Mouse (Mus musculus) thymus, adult 2 months (tissue): Measurements from ENCODE around the gene 1810043G02Rik. TPM values are rescaled to one million over a fixed set of nuclear protein-coding genes. Genes with fewer than 3 reads are reported as not detected.
A peak's percentile ranks its signal among the peaks of the same experiment; 100 is the strongest.
"Not testable (repeated sequence)": the region's sequence is repeated elsewhere in the genome, so short reads cannot be mapped to it uniquely, and the experiment has no call there.

Experiments used
- DNase-seq: peaks from one replicate; pipeline ENCODE4 v3.0.0; 2021
- H3K27ac ChIP-seq: fragments of 200-500 bp; 2 replicates; pipeline ENCODE4 v1.5.1; 2012; ENCODE audit warnings: low read length, control low read depth; ENCODE audit not compliant: control insufficient read depth, insufficient read depth
- H3K27me3 ChIP-seq: fragments of 200-500 bp; 2 replicates; pipeline ENCODE4 v1.6.1; 2012; ENCODE audit warnings: mild to moderate bottlenecking, low read length, moderate library complexity, mixed read lengths; ENCODE audit not compliant: control insufficient read depth, insufficient read depth
- H3K36me3 ChIP-seq: fragments of 200-500 bp; 2 replicates; pipeline ENCODE4 v1.6.1; 2012; ENCODE audit warnings: mild to moderate bottlenecking, low read length, moderate library complexity; ENCODE audit not compliant: control insufficient read depth, insufficient read depth
- H3K4me1 ChIP-seq: fragments of 200-500 bp; replicated peaks from 2 replicates; pipeline ENCODE4 v1.6.1; 2012; ENCODE audit warnings: low read length; ENCODE audit not compliant: control insufficient read depth, insufficient read depth
- H3K4me3 ChIP-seq: fragments of 200-500 bp; 2 replicates; pipeline ENCODE4 v1.5.1; 2012; ENCODE audit warnings: mild to moderate bottlenecking, low read length, control low read depth, moderate library complexity; ENCODE audit not compliant: control insufficient read depth, insufficient read depth
- CTCF ChIP-seq: fragments of 200-500 bp; IDR thresholded peaks from 2 replicates; pipeline ENCODE4 v1.5.1; 2012; ENCODE audit warnings: mild to moderate bottlenecking, control low read depth, low read length, moderate library complexity, borderline replicate concordance; ENCODE audit not compliant: control insufficient read depth, poor library complexity, insufficient read depth; ENCODE audit errors: extremely low read depth
- POLR2A ChIP-seq: fragments of 200-500 bp; IDR thresholded peaks from 2 replicates; pipeline ENCODE4 v1.6.1; 2012; ENCODE audit warnings: mild to moderate bottlenecking, low read length, control low read depth, moderate library complexity; ENCODE audit not compliant: control insufficient read depth, poor library complexity, insufficient read depth; ENCODE audit errors: extremely low read depth
- WGBS: fragments of 180-500 bp; shearing (Covaris S2); methylation state at CpG from one replicate; pipeline ENCODE4 v1.1.7; 2018; 5-methylcytosine and 5-hydroxymethylcytosine counted together
- polyA plus RNA-seq: library from polyadenylated mRNA; depleted of rRNA; stranded (reverse); fragments of >200 nt; gene quantifications from 2 replicates; pipeline ENCODE4 v1.2.3, GENCODE M21; 2012; rRNA removed

Gene 1810043G02Rik
- polyA plus RNA-seq = 39.0 and 49.5 TPM in 2 replicates

DNA sequence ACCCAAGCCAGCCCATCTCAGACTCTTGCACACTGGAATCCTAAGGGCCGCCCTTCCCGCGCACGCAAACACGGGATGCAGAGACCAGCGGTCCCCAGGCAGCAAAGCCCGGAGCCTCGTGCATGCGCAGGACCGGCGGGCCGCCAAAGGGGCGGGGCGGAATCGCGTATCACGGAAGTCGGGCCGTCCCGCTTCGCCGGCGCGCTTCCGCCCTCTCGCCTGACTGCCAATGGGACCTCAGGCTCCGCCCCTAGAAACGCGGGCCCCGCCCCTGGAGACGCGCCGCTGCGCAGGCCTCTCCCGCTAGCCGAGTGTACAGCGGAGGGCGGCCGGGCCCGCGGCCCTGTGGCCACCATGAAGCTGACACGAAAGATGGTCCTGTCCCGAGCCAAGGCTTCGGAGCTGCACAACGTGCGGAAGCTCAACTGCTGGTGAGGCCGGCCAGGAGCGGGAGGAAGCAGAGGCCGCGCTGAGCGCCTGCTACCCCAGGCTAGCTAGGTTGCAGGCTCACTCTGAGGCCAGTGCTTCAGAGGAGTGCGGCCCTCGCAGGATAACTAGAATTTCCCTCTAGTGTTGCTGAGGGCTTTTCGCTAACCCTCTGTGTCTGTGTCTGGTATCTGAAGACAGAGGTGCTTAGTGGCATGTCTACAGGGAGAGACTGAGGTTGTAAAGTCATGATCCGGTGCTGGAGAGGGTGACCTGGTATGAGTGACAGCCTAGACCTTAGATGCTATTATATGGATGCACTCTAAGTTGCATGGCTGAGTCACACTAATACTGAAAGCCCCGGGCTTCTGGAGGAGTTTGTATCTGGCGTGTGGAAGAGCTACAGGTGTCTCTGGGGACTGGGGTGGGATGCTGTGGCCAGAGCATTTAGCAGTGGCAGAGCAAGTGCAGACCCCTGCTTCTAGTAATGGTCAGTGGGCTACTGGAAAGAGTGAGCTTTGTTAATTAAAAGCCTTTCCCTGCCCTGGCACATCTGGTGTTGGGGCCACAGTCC is at the start of gene 1810043G02Rik:
Gene 1810043G02Rik (plus strand): TSS at position 174 of the 1,000 bp plus-strand sequence.
- peak; percentile 100 for DNase-seq

DNA sequence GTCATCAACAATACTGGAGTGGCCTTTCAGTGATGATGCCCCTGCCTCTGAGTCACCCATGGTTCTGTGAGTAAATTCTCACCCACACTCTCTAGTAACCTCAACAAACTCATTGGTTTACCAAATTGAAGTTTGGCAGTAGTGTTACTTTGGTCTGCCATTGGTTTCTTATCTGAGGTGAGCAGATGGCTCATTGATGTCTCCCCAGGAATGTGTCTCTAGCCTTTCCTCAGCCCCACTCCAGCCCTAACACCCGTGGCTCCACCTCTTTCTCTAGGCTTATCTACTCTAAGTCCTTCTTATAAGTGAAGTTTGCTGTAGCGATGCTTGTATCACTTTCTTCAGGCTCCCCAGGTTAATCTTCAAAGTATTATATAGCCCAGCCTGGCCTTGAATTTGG is 38.6 kb upstream of the 1810043G02Rik start:
- Histone ChIP-seq H3K4me1 (no peaks in the 10 kb centered on the region), H3K36me3 (no peaks in the 10 kb centered on the region), H3K27ac (no peak overlapping the region), H3K4me3 (no peak overlapping the region), H3K27me3 (no peaks in the 10 kb centered on the region)
- no peak for TF ChIP-seq CTCF
- no peak for TF ChIP-seq POLR2A
- no peak for DNase-seq
- WGBS = 90% methylated on average over 2 of the region's 2 CpGs

More for the DNA sequence above, at the start of gene 1810043G02Rik:
- WGBS = 2% methylated on average over 57 of the region's 57 CpGs
- Histone ChIP-seq H3K4me3 (peak within 1 kb of the TSS; percentile 89), H3K27ac (no peak within 1 kb of the TSS), H3K27me3 (no peaks in the 10 kb centered on the region), H3K36me3 (no peaks in the 10 kb centered on the region), H3K4me1 (peaks cover 12% of the 10 kb centered on the region)
- TF ChIP-seq POLR2A (peak; percentile 61; the same call in 1 of the 2 replicates), CTCF (peak; percentile 23; the same call in 1 of the 2 replicates)

DNA sequence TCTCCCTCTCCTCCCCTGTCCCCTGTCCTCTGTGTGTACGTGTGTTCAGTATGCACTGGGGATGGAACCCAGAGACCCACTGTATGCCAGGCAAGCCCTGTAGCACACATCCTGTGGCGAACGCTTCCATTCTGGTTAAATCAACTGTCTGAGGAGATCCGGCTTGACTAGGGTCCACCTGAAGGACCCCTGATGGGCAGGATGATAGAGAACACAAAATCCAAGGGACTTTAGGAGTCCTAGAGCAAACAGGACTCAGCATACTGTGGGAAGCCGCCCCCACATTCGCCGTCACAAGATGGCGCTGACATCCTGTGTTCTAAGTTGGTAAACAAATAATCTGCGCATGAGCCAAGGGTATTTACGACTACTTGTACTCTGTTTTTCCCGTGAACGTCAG is 27.9 kb upstream of the 1810043G02Rik start:
- H3K27me3 ChIP-seq, DNase-seq, H3K27ac ChIP-seq, H3K4me3 ChIP-seq, H3K36me3 ChIP-seq, H3K4me1 ChIP-seq: not testable (repeated sequence)
- WGBS = 95% methylated on average over 10 of the region's 12 CpGs

DNA sequence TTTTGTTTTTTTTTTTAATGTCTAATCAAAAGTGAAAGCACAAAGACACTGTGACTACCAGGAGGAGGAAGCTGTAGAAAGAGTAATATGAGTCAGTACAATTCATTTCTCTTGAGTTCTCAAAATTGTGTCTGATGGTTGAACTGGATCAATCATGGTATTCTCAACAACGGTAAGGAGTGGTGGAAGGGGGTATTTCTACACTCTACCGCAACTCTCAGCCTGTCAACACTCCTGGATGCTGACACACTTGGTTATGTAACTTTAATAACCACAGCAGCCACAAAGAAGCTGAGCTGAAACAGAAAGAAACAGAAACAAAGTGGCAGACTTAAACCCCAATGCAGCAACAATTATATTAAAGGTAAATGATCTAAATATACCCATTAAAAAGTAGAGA is 15.6 kb upstream of the 1810043G02Rik start:
- DNase-seq = no peak
- H3K4me1 ChIP-seq = no peaks in the 10 kb centered on the region
- 10% methylated on average over 2 of the region's 2 CpGs for WGBS

DNA sequence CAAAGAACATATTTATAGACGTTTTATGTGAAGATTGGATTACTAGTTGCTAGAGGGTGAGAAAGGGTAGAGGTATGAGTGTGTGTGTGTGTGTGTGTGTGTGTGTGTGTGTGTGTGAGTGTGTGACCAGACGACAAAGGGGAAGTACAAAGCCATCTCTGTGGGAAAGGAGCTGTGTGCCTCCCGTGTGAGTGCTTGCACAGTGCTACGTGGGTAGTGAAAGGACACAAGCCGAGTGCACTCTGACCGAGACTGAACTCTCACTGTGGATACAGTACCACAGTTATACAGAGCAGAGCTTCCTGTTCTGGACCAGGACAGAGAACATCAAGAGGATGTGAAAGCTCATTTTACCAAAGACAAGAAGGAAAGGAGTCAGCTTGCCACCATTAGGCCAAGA is 14.4 kb upstream of the 1810043G02Rik start:
- 23% methylated on average over 6 of the region's 6 CpGs for WGBS
- Histone ChIP-seq H3K4me3 (no peak overlapping the region), H3K27me3 (no peaks in the 10 kb centered on the region), H3K36me3 (no peaks in the 10 kb centered on the region), H3K27ac (no peak overlapping the region), H3K4me1 (no peaks in the 10 kb centered on the region)
- TF ChIP-seq POLR2A (no peak), CTCF (no peak)
- DNase-seq = no peak

More for the DNA sequence above, 15.6 kb upstream of the 1810043G02Rik start:
- H3K36me3 ChIP-seq = no peaks in the 10 kb centered on the region
- H3K4me3 ChIP-seq = no peak overlapping the region
- no peak for TF ChIP-seq CTCF
- no peak for TF ChIP-seq POLR2A
- no peak overlapping the region for H3K27ac ChIP-seq
- no peaks in the 10 kb centered on the region for H3K27me3 ChIP-seq

DNA sequence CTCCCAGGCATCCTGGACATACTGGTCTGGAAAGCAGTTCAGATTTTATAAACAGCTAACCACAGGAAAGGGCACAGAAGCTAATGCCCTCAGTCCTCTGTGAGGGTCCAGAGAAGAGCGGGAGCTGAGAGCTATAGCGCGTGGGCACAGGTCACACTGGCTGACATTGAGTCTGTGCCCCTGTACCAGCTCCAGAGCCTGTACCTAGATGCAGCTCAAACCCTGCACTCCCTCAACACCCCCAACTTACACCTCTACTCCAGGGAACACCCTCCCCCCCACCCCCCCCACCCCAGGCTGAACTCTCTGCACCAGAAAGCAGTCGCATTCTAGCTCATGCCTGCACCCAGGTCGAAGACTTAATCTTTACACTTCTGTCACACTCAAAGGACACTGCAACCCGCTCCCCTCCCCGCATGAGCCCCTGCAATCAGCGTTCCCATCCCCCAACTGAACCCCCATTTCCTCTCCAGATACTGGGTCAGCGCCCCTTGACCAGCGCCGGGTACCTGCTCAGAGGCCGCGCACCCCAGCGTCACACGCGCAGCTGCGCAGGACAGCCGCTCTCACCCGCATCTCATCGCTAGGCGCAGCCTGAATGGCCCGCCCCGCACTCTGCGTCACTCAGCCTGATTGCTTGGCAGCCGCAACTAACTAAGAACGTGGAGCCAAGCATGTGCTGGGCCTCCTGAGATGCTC is 8.9 kb upstream of the 1810043G02Rik start:
- H3K4me1 ChIP-seq = no peaks in the 10 kb centered on the region; the same call in 1 of the 2 replicates
- H3K4me3 ChIP-seq = no peak overlapping the region
- DNase-seq = no peak
- no peaks in the 10 kb centered on the region; the same call in 1 of the 2 replicates for H3K27me3 ChIP-seq
- no peaks in the 10 kb centered on the region for H3K36me3 ChIP-seq
- 17% methylated on average over 26 of the region's 26 CpGs for whole genome bisulfite sequencing
- H3K27ac ChIP-seq = no peak overlapping the region
- TF ChIP-seq POLR2A (no peak), CTCF (no peak)
